Mouse (Mus musculus) T-cell, adult 2 months (primary cell): Measurements from ENCODE around the gene Lsm4.

Experiments
- DNase-seq: peaks from one replicate; pipeline ENCODE4 v3.0.0; 2022; ENCODE audit warnings: low spot score

Gene Lsm4

DNA sequence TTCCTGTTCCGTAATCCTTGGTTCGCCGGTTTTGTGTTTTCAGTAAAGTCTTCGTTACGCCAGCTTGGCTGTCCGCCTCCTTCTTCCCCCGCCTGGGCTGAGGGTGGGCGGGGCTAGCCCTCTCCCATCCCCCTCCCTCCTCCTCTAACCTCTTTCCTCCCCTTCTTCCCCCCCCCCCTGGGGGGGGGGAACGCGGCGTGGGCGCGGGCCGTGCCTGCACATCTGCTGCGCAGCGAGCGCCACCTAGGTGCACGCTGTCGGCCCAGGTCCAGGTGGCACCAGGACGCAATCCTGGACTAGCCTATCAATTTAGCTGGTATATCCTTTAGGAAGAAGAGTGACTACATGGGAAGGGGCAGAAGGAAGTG lies 27.5 kb downstream of the Lsm4 start:
- peak; percentile 86 for DNase-seq

DNA sequence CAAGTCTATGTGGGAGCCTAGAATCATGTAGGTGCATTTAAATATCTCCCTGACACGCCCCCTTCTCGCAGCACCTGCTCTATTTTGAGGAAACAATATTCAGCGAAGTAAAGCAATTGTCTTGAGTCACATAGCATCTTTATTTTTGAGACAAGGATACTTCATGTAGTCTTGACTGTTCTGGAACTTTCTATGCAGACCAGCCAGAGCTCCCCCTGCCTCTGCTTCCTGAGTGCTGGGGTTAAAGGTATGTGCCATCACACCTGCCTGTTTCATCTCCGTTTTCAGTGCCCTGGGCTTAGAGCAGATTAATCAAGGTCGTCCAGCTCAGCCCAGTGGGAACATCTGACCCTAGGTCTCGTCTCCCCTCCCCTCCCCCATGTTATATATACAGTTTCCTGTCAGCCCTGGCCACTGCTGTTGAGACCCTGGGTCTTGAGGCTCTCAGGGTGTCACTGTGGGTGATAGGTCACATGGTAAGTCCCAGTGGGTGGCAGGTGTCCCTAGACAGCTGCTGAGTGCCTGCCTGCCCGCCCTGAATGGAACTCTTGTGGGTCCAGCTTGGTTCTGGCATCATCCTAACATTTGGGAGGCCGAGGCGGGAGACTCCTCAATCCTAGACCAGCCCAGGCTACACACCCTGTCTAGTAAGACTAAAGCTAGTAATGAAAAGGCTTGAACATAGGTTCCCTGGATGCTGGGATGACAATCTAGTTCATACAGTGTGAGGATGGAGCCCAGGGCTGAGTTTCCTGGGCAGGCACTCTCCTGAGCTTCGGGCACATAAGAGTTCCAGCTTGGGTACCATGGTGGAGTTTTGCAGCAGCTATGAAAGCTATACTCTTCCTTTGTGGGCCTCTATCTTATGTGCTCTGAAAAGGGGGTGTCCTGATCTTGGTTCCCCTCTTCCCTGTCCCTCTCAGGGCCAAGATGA lies 28.3 kb downstream of the Lsm4 start:
- no peak for DNase-seq

DNA sequence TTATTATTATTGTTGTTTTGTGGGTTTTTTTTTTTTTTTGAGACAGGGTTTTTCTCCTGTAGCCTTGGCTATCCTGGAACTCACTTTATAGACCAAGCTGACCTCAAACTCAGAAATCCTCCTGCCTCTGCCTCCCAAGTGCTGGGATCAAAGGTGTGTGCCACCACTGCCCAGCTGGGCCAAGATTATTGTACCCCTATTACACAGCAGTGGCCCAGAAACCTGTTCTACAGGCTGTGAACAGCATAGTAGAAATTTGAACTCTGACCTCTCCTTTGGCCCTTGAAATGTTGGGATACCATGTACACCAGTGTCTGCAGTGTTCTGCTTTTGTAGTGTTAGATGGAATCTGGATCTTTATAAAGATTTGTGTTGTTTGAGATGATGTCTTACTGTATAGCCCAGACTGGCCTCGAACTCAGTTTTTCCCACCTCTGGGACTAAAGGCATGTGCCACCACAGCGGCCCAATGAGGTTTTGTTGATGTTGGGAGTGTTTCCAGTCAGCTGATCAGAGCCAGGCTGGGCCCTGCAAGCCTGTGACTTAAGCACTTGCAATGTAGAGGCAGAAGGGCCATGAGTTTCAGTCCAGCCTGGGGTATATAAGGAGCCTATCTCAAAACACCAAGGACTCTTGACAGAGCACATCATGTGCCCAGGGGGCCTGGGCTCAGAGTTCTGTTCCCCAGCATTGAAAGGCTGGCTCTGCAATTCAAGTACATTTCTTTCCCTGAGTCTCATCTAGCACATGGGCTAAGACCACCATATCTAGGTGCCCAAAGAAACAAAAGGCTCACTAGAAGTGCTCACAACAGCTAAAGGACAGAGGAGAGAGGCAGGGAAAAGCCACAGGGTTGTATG lies 29.2 kb downstream of the Lsm4 start:
- DNase-seq, result no peak

DNA sequence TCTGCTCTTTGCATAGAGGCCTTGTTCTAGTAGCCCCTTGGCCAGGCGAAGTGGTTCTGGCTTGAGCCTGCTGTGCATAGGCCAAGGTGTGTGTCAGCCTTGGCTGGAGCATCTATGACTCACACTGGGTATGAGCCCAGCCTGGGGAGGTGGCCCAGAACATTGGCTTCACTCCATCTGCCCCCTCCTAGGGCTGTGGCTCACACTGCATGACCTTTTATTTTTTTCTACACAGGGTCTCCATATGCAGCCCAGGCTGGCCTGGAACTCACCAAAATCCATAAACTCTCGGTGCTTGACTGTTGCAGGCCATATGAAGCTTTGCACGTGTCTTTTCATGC lies 29.8 kb downstream of the Lsm4 start:
- DNase-seq, result no peak

DNA sequence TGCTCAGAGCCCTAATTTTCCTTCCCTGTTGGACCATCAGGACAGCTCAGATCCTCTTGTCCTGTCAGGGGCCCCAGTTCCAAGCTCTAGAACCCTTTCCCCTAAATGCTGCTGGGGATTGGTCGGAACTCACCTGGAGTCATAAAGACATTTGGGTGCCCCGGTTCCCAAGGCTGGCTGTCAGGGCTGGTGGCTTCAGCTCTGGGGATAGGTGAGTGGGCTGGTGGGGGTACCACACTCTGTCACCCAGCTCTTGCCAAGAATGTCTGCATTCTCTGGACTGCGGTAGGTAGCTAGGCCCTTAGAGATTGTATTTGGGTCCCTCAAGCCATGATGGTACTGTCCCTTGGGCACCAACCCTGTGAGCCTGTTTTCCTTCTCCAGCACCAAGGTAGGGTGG lies 30.2 kb downstream of the Lsm4 start, which contains the start of gene Iqcn:
Gene Iqcn (plus strand): TSS at position 171 of the 400 bp plus-strand sequence.
- DNase-seq, result no peak

DNA sequence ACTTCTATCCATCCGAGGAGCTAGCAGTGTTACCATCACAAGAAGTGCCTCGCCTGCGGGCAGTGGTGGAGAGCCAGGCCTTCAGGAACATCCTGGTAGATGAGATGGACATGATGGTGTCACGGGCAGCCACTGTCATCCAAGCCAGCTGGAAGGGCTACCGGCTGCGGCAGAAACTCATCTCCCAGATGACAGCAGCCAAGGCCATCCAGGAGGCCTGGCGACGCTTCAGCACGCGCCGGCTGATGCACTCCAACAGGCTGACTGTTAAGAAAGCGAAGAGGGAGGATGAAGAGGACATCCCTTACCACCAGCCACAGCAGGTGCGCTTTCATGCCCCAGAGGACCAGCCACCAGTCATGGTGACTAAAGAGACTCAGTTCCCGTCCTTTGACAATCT lies 35.2 kb downstream of the Lsm4 start:
- no peak for DNase-seq

DNA sequence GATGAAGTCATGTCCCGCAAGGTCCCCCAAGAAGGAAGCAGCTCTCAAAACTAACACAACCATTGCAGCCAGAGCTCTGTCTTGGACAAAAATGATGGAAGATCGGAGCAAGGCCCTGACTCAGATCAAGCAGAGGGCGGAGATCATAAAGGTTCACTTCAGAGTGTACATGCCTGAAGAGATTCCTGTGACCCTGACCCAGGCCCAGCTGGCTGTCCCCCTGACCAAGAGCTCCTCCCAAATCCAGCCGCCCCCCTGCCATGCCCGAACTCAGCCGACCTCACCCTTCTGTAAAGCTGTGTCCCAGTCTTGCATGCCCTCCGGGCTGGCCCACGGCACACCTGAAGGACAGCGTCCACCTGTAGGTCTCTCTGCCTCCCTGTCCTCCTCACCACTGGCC lies 36.7 kb downstream of the Lsm4 start:
- no peak for DNase-seq

DNA sequence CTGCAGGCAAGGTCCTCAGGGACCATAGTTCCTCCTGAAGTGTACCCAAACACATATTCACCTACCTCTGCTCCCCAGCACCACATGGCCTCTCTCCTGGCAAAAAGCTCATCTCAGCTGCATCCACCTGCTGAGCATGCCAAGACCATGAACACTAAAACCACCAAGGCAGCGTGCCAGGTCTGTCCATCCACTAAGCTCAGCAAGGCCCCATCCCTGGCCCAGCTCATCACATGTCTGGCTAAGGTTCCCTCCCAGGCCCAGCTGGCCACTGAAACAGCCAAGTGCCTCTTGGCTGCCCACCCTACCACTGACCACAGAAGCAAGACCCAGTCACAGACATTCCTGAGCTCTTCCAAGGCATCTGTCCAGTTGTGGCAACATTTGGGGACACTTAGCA lies 37.2 kb downstream of the Lsm4 start:
- DNase-seq, result no peak

DNA sequence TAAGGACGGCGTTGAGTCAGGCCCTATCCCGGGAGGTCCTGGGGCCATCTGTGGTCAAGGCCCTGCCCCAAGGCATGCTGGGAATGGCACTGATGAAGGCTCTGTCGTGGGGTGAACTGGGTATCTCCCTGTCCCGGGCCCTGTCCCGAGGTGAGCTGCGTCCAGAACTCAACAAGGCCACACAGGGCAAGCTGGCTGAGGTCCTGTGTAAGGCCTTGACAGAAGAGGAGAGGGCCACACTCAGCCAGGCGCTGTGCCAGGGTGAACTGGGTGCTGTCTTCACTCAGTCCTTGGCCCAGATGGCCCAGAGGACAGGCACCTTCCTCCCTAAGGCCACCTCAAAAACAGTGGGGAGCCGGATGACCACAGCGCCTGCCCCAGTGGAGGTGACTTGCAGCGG lies 38.0 kb downstream of the Lsm4 start:
- no peak for DNase-seq

DNA sequence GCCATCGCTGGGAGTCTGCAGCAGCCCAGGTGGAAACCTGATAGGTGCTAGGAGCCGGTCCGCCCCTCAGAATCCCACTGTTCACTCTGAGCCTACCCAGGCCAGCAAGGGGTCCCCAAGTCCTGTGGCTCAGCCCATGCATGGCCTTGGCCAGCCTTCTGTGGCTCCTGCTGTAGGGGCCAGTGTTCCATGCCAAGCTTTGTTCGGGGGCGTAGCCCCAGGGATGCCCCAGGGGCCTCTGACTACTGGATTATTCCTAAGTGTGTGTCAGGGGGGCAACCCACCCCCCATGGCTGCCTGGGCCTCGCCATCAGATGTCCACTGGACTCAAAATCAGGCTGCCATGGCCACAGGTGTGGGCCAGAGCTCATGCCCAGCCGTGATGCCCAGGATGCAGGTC lies 40.9 kb downstream of the Lsm4 start:
- no peak for DNase-seq

DNA sequence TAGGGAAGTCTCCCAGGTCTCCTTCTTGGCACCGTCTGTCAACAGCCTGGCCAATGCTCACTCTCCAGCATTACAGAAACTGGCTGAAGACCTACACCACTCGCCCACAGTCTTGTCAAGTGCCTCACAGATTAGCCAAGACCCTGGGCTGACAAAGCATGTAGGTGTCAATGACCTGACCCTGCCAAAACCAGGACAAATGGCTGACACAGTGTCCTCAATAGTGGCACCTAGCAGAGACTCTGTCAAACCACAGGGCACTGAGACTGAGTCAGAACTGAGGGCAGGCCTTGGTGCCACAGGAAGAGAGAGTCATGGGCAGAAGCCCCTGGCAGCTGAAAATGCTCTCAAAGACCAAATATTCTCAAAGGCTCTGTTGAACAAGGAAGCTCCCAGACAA lies 42.0 kb downstream of the Lsm4 start:
- DNase-seq, result no peak

DNA sequence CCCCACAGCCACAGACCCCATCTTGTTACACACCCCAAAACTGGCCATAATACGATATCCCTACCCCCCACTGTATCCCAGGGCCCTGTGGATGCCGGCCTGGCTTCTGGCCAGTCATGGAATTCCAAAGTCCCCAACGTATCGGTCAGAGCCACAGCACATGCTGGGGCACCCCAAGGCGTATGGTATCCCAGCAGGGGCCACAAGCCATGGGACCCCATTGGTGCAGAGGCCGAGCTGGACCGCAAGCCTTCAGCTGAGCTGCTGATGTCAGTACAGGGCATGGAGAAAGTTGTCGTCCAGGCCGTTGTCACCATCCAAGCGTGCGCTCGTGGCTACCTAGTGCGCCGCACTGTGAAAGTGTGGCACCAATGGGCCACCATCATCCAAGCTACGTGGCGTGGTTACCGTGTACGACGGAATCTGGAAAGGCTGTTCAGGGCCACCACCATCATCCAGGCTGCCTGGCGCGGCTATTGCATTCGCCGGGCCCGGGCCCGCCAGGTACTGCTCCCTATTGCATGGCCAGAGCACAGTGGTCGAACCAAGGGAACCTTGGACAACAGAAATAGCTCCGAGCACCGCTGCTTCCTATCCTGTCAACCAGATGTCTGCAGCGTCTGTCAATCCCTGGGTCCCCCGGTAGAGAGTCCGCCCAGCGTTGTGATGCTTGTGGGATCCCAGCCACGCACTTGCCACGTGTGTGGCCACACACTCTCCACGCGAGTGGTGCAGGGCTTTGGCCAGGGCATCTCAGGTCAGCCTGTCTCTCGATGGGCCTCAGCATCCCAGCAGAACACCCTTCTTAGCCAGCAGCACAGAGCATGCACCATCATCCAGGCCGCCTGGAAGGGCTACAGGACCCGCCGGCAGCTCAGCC lies 43.7 kb downstream of the Lsm4 start:
- no peak for DNase-seq

DNA sequence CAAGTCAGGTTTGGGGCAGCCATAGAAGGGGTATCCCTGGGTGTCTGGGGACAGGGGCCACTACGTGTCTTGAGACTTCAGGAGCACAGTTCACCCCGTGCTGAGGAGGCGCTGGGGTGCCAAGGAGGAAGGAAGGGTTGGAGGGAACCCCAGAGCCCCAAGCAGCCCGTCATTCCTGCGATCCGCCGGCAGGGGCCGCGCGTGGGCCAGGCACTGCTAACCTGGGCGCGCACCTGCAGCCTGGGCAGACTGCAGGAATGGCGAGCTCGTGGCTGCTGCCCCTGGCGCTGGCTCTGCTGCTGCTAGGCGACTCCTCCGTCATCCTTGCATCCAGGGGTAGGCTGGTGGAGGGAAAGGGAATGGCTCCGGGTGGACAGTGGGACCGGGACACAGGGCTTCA lies 45.2 kb downstream of the Lsm4 start, which contains the start of gene Gm3336:
Gene Gm3336 (plus strand): TSS at position 247 of the 400 bp plus-strand sequence.
- peak; percentile 75 for DNase-seq

DNA sequence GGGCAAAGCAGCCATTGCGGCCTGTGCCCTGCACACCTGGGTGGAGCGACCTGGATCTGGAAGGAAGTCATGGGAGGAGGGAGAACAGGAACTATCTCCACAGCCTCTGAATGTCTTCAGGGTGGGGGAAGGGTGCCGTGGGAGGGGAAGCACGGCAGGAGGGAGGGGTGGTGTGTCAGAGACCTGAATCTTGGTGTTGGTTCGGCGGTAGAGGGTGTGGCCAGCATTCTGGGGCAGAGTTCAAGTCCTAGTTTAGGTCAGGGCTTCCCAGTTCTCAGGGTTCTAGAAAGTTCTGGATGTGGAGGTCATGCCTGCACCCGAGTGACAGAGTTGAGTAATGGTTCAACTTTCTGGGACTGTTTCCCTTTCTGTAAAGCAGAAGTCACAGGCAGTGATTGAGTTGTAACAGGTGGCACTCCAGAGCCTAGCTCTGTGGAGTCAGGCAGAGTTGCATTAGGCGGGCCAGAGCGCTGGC lies 46.8 kb downstream of the Lsm4 start:
- DNase-seq, result no peak

DNA sequence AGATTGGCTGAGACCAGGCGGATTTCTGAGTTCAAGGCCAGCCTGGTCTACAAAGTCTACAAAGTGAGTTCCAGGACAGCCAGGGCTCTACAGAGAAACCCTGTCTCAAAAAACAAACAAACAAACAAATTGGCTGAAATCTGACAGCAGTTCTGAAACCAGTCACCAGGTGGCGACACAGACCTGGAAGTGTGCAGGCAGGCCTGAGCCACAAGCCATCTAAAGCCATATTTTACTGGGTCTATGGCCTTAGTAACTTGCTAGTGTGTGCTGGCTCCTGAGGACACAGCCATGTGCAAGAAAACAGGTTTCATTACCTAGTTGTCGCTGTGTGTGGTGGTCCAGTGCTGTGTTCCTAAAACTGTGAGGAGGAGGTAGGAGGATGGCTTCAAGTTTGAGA lies 47.7 kb downstream of the Lsm4 start:
- peak; percentile 77 for DNase-seq

DNA sequence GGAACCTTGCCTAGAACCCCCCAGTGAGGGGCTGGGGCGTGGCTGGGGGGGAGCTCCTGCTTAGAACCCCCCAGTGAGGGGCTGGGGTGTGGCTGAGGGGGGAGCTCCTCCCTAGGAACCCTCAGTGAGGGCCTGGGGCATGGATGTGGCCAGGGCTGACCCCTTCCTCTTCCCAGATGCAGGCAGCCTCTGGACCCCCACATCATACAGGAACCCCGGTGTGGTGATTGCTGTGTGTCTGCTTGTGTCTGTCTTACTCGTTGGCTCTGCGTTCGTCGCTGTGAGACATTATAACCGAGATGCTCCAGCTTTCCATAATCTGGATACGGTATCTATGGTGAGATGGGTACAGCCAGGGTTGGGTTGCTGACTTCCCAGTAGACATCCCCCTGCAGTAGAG lies 48.6 kb downstream of the Lsm4 start:
- DNase-seq, result no peak

DNA sequence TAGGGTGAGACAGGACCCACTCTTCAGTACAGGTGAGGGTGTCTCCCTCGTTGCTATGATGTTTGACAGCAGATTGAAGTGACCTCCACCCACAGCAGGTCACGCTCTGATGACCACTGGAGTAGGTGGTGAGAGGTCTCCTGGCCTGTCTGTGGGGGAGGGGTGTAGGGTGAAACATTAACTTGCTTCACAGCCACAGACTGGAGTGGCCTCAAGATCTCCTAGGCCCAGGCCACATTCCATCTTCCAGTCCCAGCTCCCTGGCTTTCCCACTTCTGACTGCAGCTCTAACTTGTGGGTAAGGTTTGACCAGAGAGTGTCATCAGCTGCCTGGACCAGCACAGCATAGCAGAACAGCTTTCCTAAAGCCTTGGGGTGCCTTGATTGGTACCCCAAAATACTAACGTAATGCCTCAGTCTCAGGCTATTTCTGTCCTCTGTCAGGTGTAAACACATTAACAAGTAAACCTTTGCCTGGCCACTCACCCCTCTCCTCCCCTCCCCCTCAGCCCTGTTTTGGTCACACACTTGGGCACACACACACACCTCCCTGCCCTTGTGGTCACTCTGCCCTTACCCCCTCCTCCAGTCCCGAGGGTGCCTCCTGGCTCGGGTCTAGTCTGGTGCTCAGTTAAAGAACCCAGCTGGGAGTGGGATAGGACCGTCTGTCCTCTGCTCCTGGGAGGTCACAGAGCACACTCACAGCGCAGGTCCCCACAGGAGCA lies 50.6 kb downstream of the Lsm4 start, which contains the start of gene Pde4c:
Gene Pde4c (plus strand): TSS at position 235 of the 725 bp plus-strand sequence.
- DNase-seq, result no peak

DNA sequence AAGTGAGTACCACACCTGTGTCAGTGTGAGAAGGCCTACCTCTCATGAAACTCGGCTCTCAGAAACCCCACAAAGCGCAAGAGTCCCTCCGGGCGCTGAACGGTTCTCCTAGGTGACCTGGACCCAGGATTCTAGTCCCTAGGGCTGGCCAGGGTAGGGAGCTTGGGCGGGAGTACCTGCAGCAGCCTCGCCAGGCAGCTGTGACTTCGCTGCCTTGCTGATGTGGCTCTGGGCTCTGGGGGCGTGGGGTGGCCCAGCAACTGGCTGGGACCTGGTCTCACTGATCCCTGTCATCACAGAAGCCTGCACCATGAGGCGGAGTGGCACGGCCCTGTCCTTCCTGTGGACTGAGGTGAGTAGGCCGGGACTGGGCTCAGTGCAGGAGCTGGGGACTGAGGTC lies 51.2 kb downstream of the Lsm4 start:
- no peak for DNase-seq

DNA sequence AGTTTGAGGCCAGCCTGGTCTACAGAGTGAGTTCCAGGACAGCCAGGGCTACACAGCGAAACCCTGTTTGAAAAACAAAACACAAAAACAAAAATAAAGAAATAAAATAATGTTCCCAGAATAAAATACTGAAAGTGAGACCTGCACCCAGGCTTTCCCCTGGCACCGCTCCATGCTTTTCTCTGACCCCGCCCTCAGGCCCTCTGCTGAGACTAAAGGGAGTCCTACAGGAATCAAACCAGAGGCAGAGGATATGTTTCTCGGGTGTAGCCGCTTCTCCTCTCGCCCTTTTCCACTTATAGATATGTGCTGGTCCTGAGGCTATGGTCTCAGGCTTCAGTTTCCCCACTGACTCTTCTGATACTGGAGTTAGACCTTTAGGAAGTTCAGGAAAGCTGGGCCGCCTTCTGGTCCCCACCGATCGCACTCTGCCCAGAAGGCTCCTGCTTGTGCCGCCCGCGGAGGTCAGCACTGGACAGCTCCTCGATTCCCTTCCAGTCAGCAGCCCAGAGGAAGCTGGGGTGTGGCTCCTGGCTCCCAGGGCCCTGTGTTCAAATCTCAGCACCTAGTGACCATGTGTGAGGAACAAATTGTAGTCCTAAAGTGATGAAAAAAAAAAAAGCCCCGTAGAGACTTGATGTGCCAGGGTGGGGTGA lies 52.9 kb downstream of the Lsm4 start:
- DNase-seq, result no peak

DNA sequence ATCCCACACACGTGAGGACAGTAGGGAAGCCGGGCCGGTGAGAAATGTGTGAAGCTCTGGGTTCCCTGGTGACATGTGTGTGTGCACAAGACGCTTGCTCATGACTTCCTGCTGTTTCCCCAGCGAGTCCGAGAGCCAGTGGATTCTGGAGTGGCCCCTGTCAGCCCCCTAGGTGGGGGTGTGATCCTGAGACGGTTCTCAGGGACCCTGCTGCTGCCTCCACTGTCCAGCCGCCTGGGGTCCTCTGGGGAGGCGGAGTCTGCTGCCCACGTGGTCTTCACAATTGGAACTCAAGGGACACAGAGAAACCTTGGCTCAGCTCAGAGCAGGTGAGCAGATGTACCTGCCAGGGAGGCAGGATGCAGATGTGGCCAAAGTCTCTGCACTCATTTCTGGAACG lies 53.7 kb downstream of the Lsm4 start:
- DNase-seq, result no peak
